Mouse (Mus musculus) CH12.LX (cell line): ENCODE results near the gene Madd. TPM values are rescaled to one million over a fixed set of nuclear protein-coding genes. Genes with fewer than 3 reads are reported as not detected.

Experiments used
- DNase-seq: peaks from one replicate; pipeline ENCODE4 v3.0.0-alpha.2; 2013; ENCODE audit errors: extremely low read depth
- H3K27ac ChIP-seq: 2 replicates; pipeline ENCODE4 v1.5.1; 2012; ENCODE audit warnings: low read depth, mild to moderate bottlenecking, control low read depth, moderate library complexity; ENCODE audit not compliant: insufficient read depth
- H3K27me3 ChIP-seq: replicated peaks from 2 replicates; pipeline ENCODE3; 2012; ENCODE audit warnings: inconsistent platforms
- H3K36me3 ChIP-seq, 2 experiments: replicated peaks in 1 of 2; 2 replicates each; pipeline versions ENCODE3 to v1.6.1; 2012; ENCODE audit warnings: inconsistent platforms in 1 of 2, low read length in 1 of 2, mild to moderate bottlenecking in 1 of 2, mixed read lengths in 1 of 2, moderate library complexity in 1 of 2; ENCODE audit not compliant: control insufficient read depth in 1 of 2, insufficient read depth in 1 of 2
- H3K4me1 ChIP-seq, 2 experiments: 2 replicates each; pipeline ENCODE4 v1.6.1; 2012; ENCODE audit warnings: inconsistent platforms in 1 of 2, moderate library complexity in 1 of 2; ENCODE audit not compliant: insufficient read depth in 2 of 2, control insufficient read depth in 1 of 2
- H3K4me2 ChIP-seq: 2 replicates; pipeline ENCODE4 v1.6.1; 2012; ENCODE audit warnings: low read depth, mild to moderate bottlenecking, control low read depth; ENCODE audit not compliant: poor library complexity, insufficient read depth, severe bottlenecking
- H3K4me3 ChIP-seq, 3 experiments: fragments of 150-350 bp in 1 of 3; sonication (generic) in 1 of 3; replicated peaks in 1 of 3; 2 replicates each; pipeline versions ENCODE3 to v1.5.1; 2011 to 2012; ENCODE audit warnings: low read depth in 2 of 3, low read length in 2 of 3, mild to moderate bottlenecking in 2 of 3, moderate library complexity in 2 of 3, control low read depth in 1 of 3, improper control_type of control experiment in 1 of 3, inconsistent platforms in 1 of 3, mixed read lengths in 1 of 3; ENCODE audit not compliant: poor library complexity in 1 of 3
- H3K79me2 ChIP-seq: replicated peaks from 2 replicates; pipeline ENCODE4 v1.6.1; 2012; ENCODE audit warnings: mild to moderate bottlenecking, moderate library complexity; ENCODE audit not compliant: control insufficient read depth, poor library complexity, insufficient read depth, severe bottlenecking; ENCODE audit errors: extremely low read depth
- H3K9ac ChIP-seq: 2 replicates; pipeline ENCODE4 v1.6.1; 2012; ENCODE audit warnings: low read depth, mild to moderate bottlenecking, control low read depth, moderate library complexity; ENCODE audit not compliant: insufficient read depth
- H3K9me3 ChIP-seq: replicated peaks from 2 replicates; pipeline ENCODE3; 2012; ENCODE audit warnings: low read length, inconsistent platforms, mixed read lengths
- BHLHE40 ChIP-seq: IDR thresholded peaks from 2 replicates; pipeline ENCODE4 v1.6.1; 2011; ENCODE audit warnings: mild to moderate bottlenecking, low read depth, low read length, improper control_type of control experiment
- CHD1 ChIP-seq: IDR thresholded peaks from 2 replicates; pipeline ENCODE4 v1.6.1; 2012; ENCODE audit warnings: low read depth, low read length, improper control_type of control experiment, inconsistent platforms
- CTCF ChIP-seq, 2 experiments: IDR thresholded peaks in 1 of 2; conservative IDR thresholded peaks in 1 of 2; 2 replicates each; pipeline ENCODE4 v1.5.1; 2011 to 2012; ENCODE audit warnings: low read depth in 2 of 2, low read length in 2 of 2, improper control_type of control experiment in 1 of 2, inconsistent platforms in 1 of 2, mild to moderate bottlenecking in 1 of 2, moderate library complexity in 1 of 2
- EP300 ChIP-seq: IDR thresholded peaks from 2 replicates; pipeline ENCODE4 v1.6.1; 2011; ENCODE audit warnings: low read length, improper control_type of control experiment
- ETS1 ChIP-seq: conservative IDR thresholded peaks from 2 replicates; pipeline ENCODE4 v1.6.1; 2012; ENCODE audit warnings: low read depth, mild to moderate bottlenecking, inconsistent platforms, low read length, improper control_type of control experiment, moderate library complexity
- GABPA ChIP-seq: IDR thresholded peaks from 2 replicates; pipeline ENCODE4 v1.6.1; 2012; ENCODE audit warnings: low read depth, low read length, improper control_type of control experiment, inconsistent platforms; ENCODE audit not compliant: insufficient replicate concordance
- IRF4 ChIP-seq: IDR thresholded peaks from 2 replicates; pipeline ENCODE4 v1.6.1; 2014; ENCODE audit warnings: low read depth, mild to moderate bottlenecking, inconsistent platforms, low read length, improper control_type of control experiment
- JUN ChIP-seq: IDR thresholded peaks from 2 replicates; pipeline ENCODE4 v1.6.1; 2011; ENCODE audit warnings: low read depth, mild to moderate bottlenecking, low read length, improper control_type of control experiment, moderate library complexity; ENCODE audit not compliant: insufficient read depth
- KAT2A ChIP-seq: IDR thresholded peaks from 2 replicates; pipeline ENCODE4 v1.6.1; 2012; ENCODE audit warnings: low read length, improper control_type of control experiment, inconsistent platforms; ENCODE audit not compliant: insufficient replicate concordance
- MAFK ChIP-seq: IDR thresholded peaks from 2 replicates; pipeline ENCODE4 v1.6.1; 2011; ENCODE audit warnings: low read length, improper control_type of control experiment; ENCODE audit not compliant: insufficient replicate concordance
- MAX ChIP-seq: IDR thresholded peaks from 2 replicates; pipeline ENCODE4 v1.6.1; 2011; ENCODE audit warnings: low read length, improper control_type of control experiment
- MAZ ChIP-seq: IDR thresholded peaks from 2 replicates; pipeline ENCODE4 v1.6.1; 2012; ENCODE audit warnings: low read depth, mild to moderate bottlenecking, inconsistent platforms, low read length, improper control_type of control experiment, moderate library complexity
- MEF2A ChIP-seq: IDR thresholded peaks from 2 replicates; pipeline ENCODE4 v1.6.1; 2014; ENCODE audit warnings: low read depth, mild to moderate bottlenecking, inconsistent platforms, low read length, improper control_type of control experiment, borderline replicate concordance
- MYC ChIP-seq: IDR thresholded peaks from 2 replicates; pipeline ENCODE4 v1.6.1; 2011; ENCODE audit warnings: low read depth, mild to moderate bottlenecking, improper control_type of control experiment, low read length
- NRF1 ChIP-seq: IDR thresholded peaks from 2 replicates; pipeline ENCODE4 v1.6.1; 2014; ENCODE audit warnings: low read depth, mild to moderate bottlenecking, inconsistent platforms, low read length, improper control_type of control experiment, moderate library complexity
- PAX5 ChIP-seq: IDR thresholded peaks from 2 replicates; pipeline ENCODE4 v1.6.1; 2012; ENCODE audit warnings: low read length, inconsistent platforms, mixed read lengths
- RAD21 ChIP-seq: IDR thresholded peaks from 2 replicates; pipeline ENCODE4 v1.6.1; 2011; ENCODE audit warnings: low read depth, mild to moderate bottlenecking, low read length, improper control_type of control experiment, moderate library complexity
- RCOR1 ChIP-seq: conservative IDR thresholded peaks from 2 replicates; pipeline ENCODE4 v1.6.1; 2012; ENCODE audit warnings: low read depth, mild to moderate bottlenecking, inconsistent platforms, low read length, improper control_type of control experiment
- UBTF ChIP-seq: IDR thresholded peaks from 2 replicates; pipeline ENCODE4 v1.6.1; 2012; ENCODE audit warnings: low read depth, mild to moderate bottlenecking, inconsistent platforms, low read length, improper control_type of control experiment, moderate library complexity
- USF1 ChIP-seq: IDR thresholded peaks from 2 replicates; pipeline ENCODE4 v1.6.1; 2014; ENCODE audit warnings: low read depth, mild to moderate bottlenecking, inconsistent platforms, low read length, improper control_type of control experiment
- ZC3H11A ChIP-seq: IDR thresholded peaks from 2 replicates; pipeline ENCODE4 v1.6.1; 2012; ENCODE audit warnings: low read depth, mild to moderate bottlenecking, inconsistent platforms, low read length, improper control_type of control experiment
- ZMIZ1 ChIP-seq: IDR thresholded peaks from 2 replicates; pipeline ENCODE4 v1.6.1; 2012; ENCODE audit warnings: low read depth, mild to moderate bottlenecking, inconsistent platforms, low read length, improper control_type of control experiment
- dilution Hi-C: fragments of 300-500 bp; cut with MboI; formaldehyde crosslinking; loops from 2 replicates; pipeline ENCODE4 v1.14.3; 2020; ENCODE audit warnings: low sequenced_read_pairs; ENCODE audit not compliant: extremely low pct_unique_long_range_greater_than_20kb, extremely low pct_ligation_motif_present
- in situ Hi-C: fragments of 300-500 bp; cut with MboI; formaldehyde crosslinking; loops from 3 replicates; pipeline ENCODE4 v1.14.3; 2019; ENCODE audit warnings: low sequenced_read_pairs, low pct_ligation_motif_present, low pct_unique_long_range_greater_than_20kb, mixed read lengths
- polyA plus RNA-seq: library from polyadenylated mRNA; unstranded; fragments of >175 nt; gene quantifications from 2 replicates; pipeline ENCODE4 v1.2.1, GENCODE M21; 2012; ENCODE audit warnings: low read depth; ENCODE audit not compliant: insufficient read length
- total RNA-seq, 2 experiments: library from RNA; depleted of rRNA; stranded (reverse); fragments of 300-350 nt in 1 of 2; fragments of >200 nt in 1 of 2; gene quantifications; 2 replicates each; pipeline ENCODE4 v1.2.3; 2012 to 2014

Madd gene
- total and polyA plus RNA-seq, 3 experiments, result 4.8 to 15.6 (median 14.6) TPM

- H3K79me2 ChIP-seq, result peaks cover 8% of the 10 kb centered on the region
- peak overlapping the region; percentile 77; the same call in 1 of the 2 replicates for H3K9ac ChIP-seq
- dilution Hi-C loops, result no loop called here
- TF ChIP-seq MAFK (0 out of 2 replicates have a peak, but pooled peaks have one; percentile 66), NRF1 (no peak)
- H3K36me3 ChIP-seq, result peaks cover 12 to 19% of the 10 kb centered on the region in 2 experiments
- in situ Hi-C loops, result no loop called here
- peak; percentile 28 for DNase-seq
- H3K4me1 ChIP-seq, result peaks cover 13 to 27% of the 10 kb centered on the region in 2 experiments
- H3K27ac ChIP-seq, result no peak overlapping the region
- H3K4me2 ChIP-seq, result peak overlapping the region; percentile 85
- H3K9me3 ChIP-seq, result no peaks in the 10 kb centered on the region
- peak overlapping the region; percentile 77 to 87 (median 83) for H3K4me3 ChIP-seq
- H3K27me3 ChIP-seq, result no peaks in the 10 kb centered on the region
Measured at GRCm38 (mm10) chr2:91182016-91182404, 1.6 kb downstream of the Madd start.

GRCm38 (mm10) chr2:91180706-91181105 is 2.9 kb downstream of the Madd start:
- H3K9me3 ChIP-seq, result no peaks in the 10 kb centered on the region
- peaks cover 8% of the 10 kb centered on the region for H3K79me2 ChIP-seq
- no peak overlapping the region for H3K4me3 ChIP-seq
- H3K4me2 ChIP-seq, result no peak overlapping the region
- TF ChIP-seq CTCF (conservative IDR thresholded peaks at IDR 0.05 in 1 of 2, IDR thresholded peaks at IDR 0.05 in 1 of 2; ENCODE audit: low read depth in 2 of 2, low read length in 2 of 2) (no peak), RAD21 (no peak), KAT2A (no peak), ETS1 (no peak), EP300 (no peak)
- dilution Hi-C loops, result no loop called here
- H3K27me3 ChIP-seq, result no peaks in the 10 kb centered on the region
- H3K27ac ChIP-seq, result no peak overlapping the region
- peaks cover 8 to 25% of the 10 kb centered on the region in 2 experiments for H3K4me1 ChIP-seq
- no peak overlapping the region for H3K9ac ChIP-seq
- DNase-seq, result no peak
- H3K36me3 ChIP-seq, result peaks cover 24 to 32% of the 10 kb centered on the region in 2 experiments
- in situ Hi-C loops, result no loop called here

- dilution Hi-C loops, result no loop called here
- no peak overlapping the region for H3K27ac ChIP-seq
Measured at GRCm38 (mm10) chr2:91179825-91180224, 3.8 kb downstream of the Madd start.

More at GRCm38 (mm10) chr2:91179825-91180224, 3.8 kb downstream of the Madd start:
- no peak overlapping the region for H3K9ac ChIP-seq
- no peak for DNase-seq
- H3K79me2 ChIP-seq, result peaks cover 8% of the 10 kb centered on the region
- in situ Hi-C loops, result no loop called here
- TF ChIP-seq MEF2A (no peak), IRF4 (no peak), CTCF (conservative IDR thresholded peaks at IDR 0.05 in 1 of 2, IDR thresholded peaks at IDR 0.05 in 1 of 2; ENCODE audit: low read depth in 2 of 2, low read length in 2 of 2) (no peak), RCOR1 (no peak), JUN (no peak), PAX5 (no peak), USF1 (no peak), MAZ (no peak), BHLHE40 (no peak), ZMIZ1 (no peak), NRF1 (no peak), UBTF (no peak), CHD1 (no peak), MYC (no peak), ETS1 (no peak), ZC3H11A (no peak), GABPA (no peak), MAX (no peak)
- no peak overlapping the region for H3K4me3 ChIP-seq
- peaks cover 8 to 25% of the 10 kb centered on the region in 2 experiments for H3K4me1 ChIP-seq
- H3K27me3 ChIP-seq, result no peaks in the 10 kb centered on the region
- H3K9me3 ChIP-seq, result no peaks in the 10 kb centered on the region
- H3K36me3 ChIP-seq, result peaks cover 28 to 37% of the 10 kb centered on the region in 2 experiments
- H3K4me2 ChIP-seq, result no peak overlapping the region
